9 mouse cellular contexts compared by ENCODE assay signal in genomic region chr2:7089069-7089834, GRCm38 (mm10).
DNase-seq lines count a peak whose midpoint lies in the region; ATAC-seq lines count a peak whose summit lies in the region.
"Had no signal": no experiment of that assay in that cellular context is flagged by ENCODE, and none has a peak within 500 bp of the region (broad histone marks: within the 10 kb centered on the region; RNA-seq: fewer than 3 reads in every experiment).

No protein-coding gene starts in this region.

- H3K27me3 ChIP-seq in midbrain, embryonic 16.5 days (ENCODE audit: control insufficient read depth, insufficient read depth, low read depth, low read length) = no peaks in the 10 kb centered on the region
- H3K27me3 ChIP-seq: limb, embryonic 12.5 days had no signal

- WGBS in midbrain, embryonic 16.5 days = 6% methylated on average over 7 of the region's 7 CpGs

- ATAC-seq in midbrain, embryonic 16.5 days = peak; percentile 85
- no peak for ATAC-seq in erythroid progenitor cell, adult 5-6 weeks (replicated peaks; ENCODE audit: low FRiP score, poor library complexity, severe bottlenecking)

- H3K9me3 ChIP-seq in midbrain, embryonic 16.5 days (replicated peaks; ENCODE audit: control insufficient read depth, low read length, poor library complexity, severe bottlenecking) = no peaks in the 10 kb centered on the region
- H3K9me3 ChIP-seq: limb, embryonic 12.5 days had no signal

- peak overlapping the region; percentile 74 for H3K27ac ChIP-seq in midbrain, embryonic 16.5 days (ENCODE audit: low read length)
- H3K27ac ChIP-seq: limb, embryonic 12.5 days had no signal

- H3K4me2 ChIP-seq in midbrain, embryonic 16.5 days (ENCODE audit: low read length) = no peak overlapping the region
- H3K4me2 ChIP-seq: limb, embryonic 12.5 days had no signal

- H3K4me3 ChIP-seq in midbrain, embryonic 16.5 days (ENCODE audit: low read depth, low read length) = no peak overlapping the region
- H3K4me3 ChIP-seq: limb, embryonic 12.5 days had no signal

- H3K36me3 ChIP-seq in midbrain, embryonic 16.5 days (ENCODE audit: control insufficient read depth, insufficient read depth, low read length) = no peaks in the 10 kb centered on the region
- H3K36me3 ChIP-seq: limb, embryonic 12.5 days had no signal

- H3K4me1 ChIP-seq in midbrain, embryonic 16.5 days (ENCODE audit: control insufficient read depth, insufficient read depth, low read length) = peaks cover 17% of the 10 kb centered on the region

- DNase-seq in right cerebral cortex, postnatal 10 days (ENCODE audit: low spot score in 2 of 2) = peak; percentile 77 to 90
- DNase-seq in right cerebral cortex, postnatal 14 days = no peak
- peak; percentile 64 for DNase-seq in embryo, embryonic 11.5 days (ENCODE audit: low read depth, low spot score)
- DNase-seq in heart, adult 9 months (ENCODE audit: low spot score in 2 of 2) = peak; percentile 67 to 78
- peak; percentile 52 to 65 for DNase-seq in layer of hippocampus, postnatal 10 days (ENCODE audit: low spot score in 2 of 2)
- no peak for DNase-seq in thymus, postnatal 4 days

- H3K9ac ChIP-seq in midbrain, embryonic 16.5 days (ENCODE audit: low read depth, low read length) = peak overlapping the region; percentile 25; the same call in 1 of the 2 replicates
- H3K9ac ChIP-seq: limb, embryonic 12.5 days had no signal

Comparison
In these comparisons a context has a peak if more than half of its experiments do, and no peak if none do; other contexts are left out.
1. DNase-seq: peak in right cerebral cortex, postnatal 10 days (2 of 2), embryo, embryonic 11.5 days (single experiment), heart, adult 9 months (2 of 2) and layer of hippocampus, postnatal 10 days (2 of 2); none in right cerebral cortex, postnatal 14 days (single experiment) and thymus, postnatal 4 days (single experiment).